Mouse (Mus musculus): ENCODE data around the gene Mical2. TPM values are rescaled to one million over a fixed set of nuclear protein-coding genes. Genes with fewer than 3 reads are reported as not detected.

Mical2 gene
- total and polyA plus RNA-seq, 3 experiments = not detected

- Histone ChIP-seq H3K79me2 (ENCODE audit: control insufficient read depth, insufficient read depth, low read length, poor library complexity) (no peaks in the 10 kb centered on the region), H3K4me1 (ENCODE audit: control insufficient read depth in 1 of 2, insufficient read depth in 2 of 2, low read length in 2 of 2) (no peaks in the 10 kb centered on the region), H3K36me3 (ENCODE audit: control insufficient read depth in 1 of 2, insufficient read depth in 2 of 2, low read length in 2 of 2) (no peaks in the 10 kb centered on the region), H3K9ac (ENCODE audit: control insufficient read depth, low read depth, low read length, poor library complexity, severe bottlenecking) (no peak overlapping the region), H3K27me3 (ENCODE audit: control insufficient read depth in 1 of 2, insufficient read depth in 2 of 2, low read length in 2 of 2) (no peaks in the 10 kb centered on the region; a peak in 1 of 4 replicates), H3K27ac (ENCODE audit: control insufficient read depth, low read depth, low read length) (no peak overlapping the region), H3K4me3 (ENCODE audit: control insufficient read depth in 1 of 2, insufficient read depth in 1 of 2, low read depth in 2 of 2, low read length in 2 of 2) (no peak overlapping the region), H3K9me3 (replicated peaks; ENCODE audit: insufficient read depth, low read length) (no peaks in the 10 kb centered on the region)
- TF ChIP-seq GABPA (IDR thresholded peaks at IDR 0.05; ENCODE audit: low read depth, low read length) = no peak
- no peak for TF ChIP-seq MEF2A (IDR thresholded peaks at IDR 0.05; ENCODE audit: extremely low read depth, insufficient replicate concordance, low read depth, low read length, poor library complexity, severe bottlenecking)
- TF ChIP-seq RAD21 (IDR thresholded peaks at IDR 0.05; ENCODE audit: low read depth, low read length) = no peak
- no peak for TF ChIP-seq USF1 (IDR thresholded peaks at IDR 0.05; ENCODE audit: low read depth, low read length)
- no peak for TF ChIP-seq BHLHE40 (IDR thresholded peaks at IDR 0.05; ENCODE audit: borderline replicate concordance, low read depth, low read length)
- TF ChIP-seq TBP (IDR thresholded peaks at IDR 0.05; ENCODE audit: low read depth, low read length) = no peak
- no peak for TF ChIP-seq MAZ (IDR thresholded peaks at IDR 0.05; ENCODE audit: low read depth, low read length)
- TF ChIP-seq POLR2AphosphoS5 (IDR thresholded peaks at IDR 0.05; ENCODE audit: borderline replicate concordance, low read depth, low read length) = no peak
- TF ChIP-seq ZC3H11A (IDR thresholded peaks at IDR 0.05; ENCODE audit: low read depth, low read length) = no peak
- no peak for TF ChIP-seq NRF1 (IDR thresholded peaks at IDR 0.05; ENCODE audit: insufficient read depth, low read depth, low read length, poor library complexity, severe bottlenecking)
- TF ChIP-seq ZNF384 (IDR thresholded peaks at IDR 0.05; ENCODE audit: low read depth, low read length) = no peak
- no peak for TF ChIP-seq ELF1 (IDR thresholded peaks at IDR 0.05; ENCODE audit: low read depth, low read length)
- no peak for TF ChIP-seq UBTF (IDR thresholded peaks at IDR 0.05; ENCODE audit: borderline replicate concordance, insufficient read depth, low read depth, low read length)
- TF ChIP-seq MYB (IDR thresholded peaks at IDR 0.05; ENCODE audit: low read depth, low read length) = no peak
- no peak for TF ChIP-seq CHD1 (IDR thresholded peaks at IDR 0.05; ENCODE audit: low read depth, low read length)
- no peak for TF ChIP-seq JUND (IDR thresholded peaks at IDR 0.05; ENCODE audit: low read depth, low read length)
- TF ChIP-seq KAT2A (conservative IDR thresholded peaks at IDR 0.05; ENCODE audit: low read depth, low read length) = no peak
- no peak for TF ChIP-seq MXI1 (IDR thresholded peaks at IDR 0.05; ENCODE audit: low read depth, low read length)
- no peak for DNase-seq (ENCODE audit: low read depth, low spot score)
These were observed 3.3 kb downstream of the Mical2 start for GRCm38 (mm10) chr7:112228827-112229498.

DNA sequence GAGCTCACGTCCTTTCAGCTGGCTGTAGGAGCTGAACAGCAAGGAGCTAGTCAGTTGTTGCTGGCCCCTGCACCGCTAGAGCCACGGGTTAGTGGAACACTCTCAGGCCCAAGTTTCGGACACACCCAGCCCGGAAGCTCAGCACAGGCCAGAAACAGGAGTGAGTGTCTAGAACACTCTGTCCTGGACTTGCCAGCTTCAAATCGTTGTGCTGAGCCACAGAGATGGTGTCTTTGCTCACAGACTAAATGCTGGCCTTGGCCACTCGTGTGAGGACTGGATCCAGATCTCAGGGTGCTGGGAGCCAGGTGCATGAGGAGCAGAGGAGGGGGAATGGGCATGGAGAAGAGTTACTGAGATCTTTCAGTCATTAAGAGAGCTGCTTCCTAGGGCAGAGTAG, 6.1 kb downstream of the Mical2 start:
- DNase-seq (ENCODE audit: low read depth, low spot score) = no peak
- Histone ChIP-seq H3K4me3 (ENCODE audit: control insufficient read depth in 1 of 2, insufficient read depth in 1 of 2, low read depth in 2 of 2, low read length in 2 of 2) (no peak overlapping the region), H3K79me2 (ENCODE audit: control insufficient read depth, insufficient read depth, low read length, poor library complexity) (no peaks in the 10 kb centered on the region), H3K4me1 (ENCODE audit: control insufficient read depth in 1 of 2, insufficient read depth in 2 of 2, low read length in 2 of 2) (no peaks in the 10 kb centered on the region), H3K27ac (ENCODE audit: control insufficient read depth, low read depth, low read length) (no peak overlapping the region), H3K9ac (ENCODE audit: control insufficient read depth, low read depth, low read length, poor library complexity, severe bottlenecking) (no peak overlapping the region), H3K9me3 (replicated peaks; ENCODE audit: insufficient read depth, low read length) (no peaks in the 10 kb centered on the region), H3K36me3 (ENCODE audit: control insufficient read depth in 1 of 2, insufficient read depth in 2 of 2, low read length in 2 of 2) (no peaks in the 10 kb centered on the region), H3K27me3 (ENCODE audit: control insufficient read depth in 1 of 2, insufficient read depth in 2 of 2, low read length in 2 of 2) (no peaks in the 10 kb centered on the region)
- no peak for TF ChIP-seq GABPA (IDR thresholded peaks at IDR 0.05; ENCODE audit: low read depth, low read length)
- no peak for TF ChIP-seq POLR2AphosphoS2 (IDR thresholded peaks at IDR 0.05; ENCODE audit: low read length)
- TF ChIP-seq ETS1 (IDR thresholded peaks at IDR 0.05; ENCODE audit: low read depth, low read length) = no peak
- TF ChIP-seq ZNF384 (IDR thresholded peaks at IDR 0.05; ENCODE audit: low read depth, low read length) = no peak
- TF ChIP-seq TCF12 (IDR thresholded peaks at IDR 0.05; ENCODE audit: low read depth, low read length) = no peak
- no peak for TF ChIP-seq RCOR1 (IDR thresholded peaks at IDR 0.05; ENCODE audit: low read depth, low read length)
- no peak for TF ChIP-seq EP300 (IDR thresholded peaks at IDR 0.05; ENCODE audit: low read depth in 1 of 2, low read length in 2 of 2)
- no peak for TF ChIP-seq USF2 (IDR thresholded peaks at IDR 0.05; ENCODE audit: borderline replicate concordance in 1 of 2, insufficient read depth in 1 of 2, low read depth in 1 of 2, low read length in 2 of 2)
- no peak for TF ChIP-seq E2F4 (IDR thresholded peaks at IDR 0.05; ENCODE audit: borderline replicate concordance, low read depth, low read length)
- no peak for TF ChIP-seq BHLHE40 (IDR thresholded peaks at IDR 0.05; ENCODE audit: borderline replicate concordance, low read depth, low read length)
- TF ChIP-seq CTCF (IDR thresholded peaks at IDR 0.05 in 2 of 3, conservative IDR thresholded peaks at IDR 0.05 in 1 of 3; ENCODE audit: control insufficient read depth in 1 of 3, insufficient read depth in 1 of 3, low read depth in 2 of 3, low read length in 3 of 3, poor library complexity in 1 of 3, severe bottlenecking in 1 of 3) = no peak
- no peak for TF ChIP-seq CHD2 (IDR thresholded peaks at IDR 0.05; ENCODE audit: low read length)
- no peak for TF ChIP-seq GATA1 (IDR thresholded peaks at IDR 0.05; ENCODE audit: low read depth, low read length)
- TF ChIP-seq MAX (IDR thresholded peaks at IDR 0.05; ENCODE audit: low read length) = no peak
- TF ChIP-seq HCFC1 (IDR thresholded peaks at IDR 0.05; ENCODE audit: low read depth, low read length) = no peak
- TF ChIP-seq JUND (IDR thresholded peaks at IDR 0.05; ENCODE audit: low read depth, low read length) = no peak
- TF ChIP-seq MXI1 (IDR thresholded peaks at IDR 0.05; ENCODE audit: low read depth, low read length) = no peak
